Mouse (Mus musculus) ovary, adult 18-20 months (tissue): ENCODE data around the gene Gm20479.

ENCODE experiments used
- DNase-seq: peaks from one replicate; pipeline ENCODE4 v3.0.0; 2022; ENCODE audit warnings: low spot score, mixed read lengths

Gm20479 gene

GRCm38 (mm10) chr7:27310306-27310705, 46.9 kb downstream of the Gm20479 start:
- no peak for DNase-seq

DNA sequence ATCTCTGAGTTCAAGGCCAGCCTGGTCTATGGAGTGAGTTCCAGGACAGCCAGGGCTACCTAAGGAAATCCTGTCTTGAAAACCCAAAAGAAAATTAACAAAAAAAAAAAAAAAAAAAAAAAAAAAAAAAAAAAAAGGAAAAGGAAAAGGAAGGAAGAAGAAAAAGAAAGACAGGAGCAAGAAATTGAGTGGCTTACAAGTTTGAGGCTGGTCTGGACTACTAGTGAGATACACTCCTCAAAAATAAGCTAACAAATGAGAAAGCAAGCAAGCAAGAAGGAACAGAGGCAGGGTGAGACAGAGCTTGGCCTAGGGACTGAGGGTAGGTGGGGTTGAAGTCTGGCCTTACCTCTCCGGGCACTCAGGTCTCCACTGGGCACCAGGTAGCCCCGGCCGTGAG, 47.4 kb downstream of the Gm20479 start:
- DNase-seq, result no peak

DNA sequence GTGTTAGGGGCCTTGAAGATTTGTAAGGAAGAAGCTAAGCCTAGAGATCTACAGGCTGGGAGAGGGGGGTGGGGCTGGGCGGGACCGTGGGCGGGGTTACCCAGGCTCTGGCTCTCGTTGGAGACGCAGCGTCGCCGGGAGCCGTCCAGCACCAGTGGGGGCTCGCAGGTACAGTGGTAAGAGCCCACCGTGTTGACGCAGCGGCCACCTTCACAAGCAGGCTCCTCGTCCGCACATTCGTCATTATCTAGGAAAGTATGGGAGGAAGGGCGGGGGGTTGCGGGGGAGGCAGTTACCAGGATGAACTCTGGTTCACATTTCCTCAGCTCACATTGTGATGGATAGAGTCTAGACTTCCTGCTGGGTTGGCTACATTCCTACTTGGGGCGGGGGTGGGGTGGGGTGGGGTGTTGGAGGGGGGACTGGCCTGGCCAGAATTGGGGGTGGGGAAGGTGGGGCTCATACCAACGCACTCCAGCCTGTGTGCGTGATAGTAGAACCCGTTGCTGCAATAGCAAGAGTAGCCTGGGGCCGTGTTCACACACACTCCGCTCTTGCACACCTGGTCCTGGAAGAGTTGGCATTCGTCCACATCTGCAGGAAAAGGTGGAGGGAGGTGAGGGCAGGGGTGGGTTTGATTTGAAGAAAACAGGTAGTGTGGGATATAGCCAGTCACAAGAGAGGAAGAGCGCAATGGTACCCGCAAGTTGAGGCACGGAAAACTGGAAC, 48.2 kb downstream of the Gm20479 start:
- no peak for DNase-seq

DNA sequence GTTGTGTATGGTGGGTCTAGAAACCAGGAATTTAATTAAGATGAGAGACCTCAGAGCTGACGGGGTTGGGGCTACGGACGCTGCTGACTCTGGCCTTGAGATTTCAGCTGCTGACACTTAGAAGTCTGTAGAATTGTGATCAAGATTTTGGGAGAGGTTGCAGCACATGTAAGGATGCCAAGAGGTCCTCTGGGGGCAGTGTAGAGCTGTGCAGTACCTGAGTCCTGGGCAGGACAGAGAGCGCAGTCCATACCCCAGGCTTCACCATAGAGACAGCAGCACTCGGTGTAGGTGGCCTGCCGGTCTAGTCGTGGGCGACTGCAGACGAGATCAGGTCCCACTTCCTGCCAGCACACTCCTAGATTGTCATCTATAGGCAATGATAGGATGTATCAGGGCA, 49.7 kb downstream of the Gm20479 start:
- DNase-seq, result no peak

GRCm38 (mm10) chr7:27306161-27307160, 50.8 kb downstream of the Gm20479 start:
- no peak for DNase-seq

GRCm38 (mm10) chr7:27305091-27305730, 52.0 kb downstream of the Gm20479 start:
- DNase-seq, result no peak
